Mouse (Mus musculus): ENCODE measurements around the gene AC124502.3. TPM values are rescaled to one million over a fixed set of nuclear protein-coding genes. Genes with fewer than 3 reads are reported as not detected.
A peak's percentile ranks its signal among the peaks of the same experiment; 100 is the strongest.

Gene AC124502.3
- polyA plus RNA-seq, 1 experiment from 2014 or later, result 4.2 TPM

- H3K27ac ChIP-seq (replicated peaks), result no peak overlapping the region
- no peak for ATAC-seq (ENCODE audit: low FRiP score)
- H3K9me3 ChIP-seq (replicated peaks), result no peaks in the 10 kb centered on the region
- H3K36me3 ChIP-seq, result no peaks in the 10 kb centered on the region
- WGBS, result 69% methylated on average over 4 of the region's 4 CpGs
- no peak overlapping the region for H3K9ac ChIP-seq (replicated peaks)
- H3K27me3 ChIP-seq (replicated peaks), result no peaks in the 10 kb centered on the region
- H3K4me3 ChIP-seq (replicated peaks), result no peak overlapping the region
- no peak overlapping the region for H3K4me2 ChIP-seq
- H3K4me1 ChIP-seq, result peaks cover 22% of the 10 kb centered on the region
Observed at GRCm38 (mm10) chr19:5004925-5005324, 33.8 kb upstream of the AC124502.3 start.

GRCm38 (mm10) chr19:5013138-5013537 is 25.6 kb upstream of the AC124502.3 start:
- Histone ChIP-seq H3K27ac (replicated peaks) (no peak overlapping the region), H3K27me3 (replicated peaks) (0 out of 2 replicates have a peak, but pooled peaks cover 5% of the 10 kb centered on the region), H3K4me2 (no peak overlapping the region), H3K36me3 (no peaks in the 10 kb centered on the region), H3K9me3 (replicated peaks) (no peaks in the 10 kb centered on the region), H3K9ac (replicated peaks) (no peak overlapping the region), H3K4me3 (replicated peaks) (no peak overlapping the region), H3K4me1 (peaks cover 3% of the 10 kb centered on the region; the same call in 1 of the 2 replicates)
- ATAC-seq (ENCODE audit: low FRiP score), result no peak
- 65% methylated on average over 8 of the region's 8 CpGs for WGBS

GRCm38 (mm10) chr19:5014961-5015398 is 23.7 kb upstream of the AC124502.3 start:
- no peak for ATAC-seq (ENCODE audit: low FRiP score)
- no peak overlapping the region for H3K9ac ChIP-seq (replicated peaks)
- H3K36me3 ChIP-seq, result no peaks in the 10 kb centered on the region
- peaks cover 3% of the 10 kb centered on the region; the same call in 1 of the 2 replicates for H3K4me1 ChIP-seq
- H3K9me3 ChIP-seq (replicated peaks), result no peaks in the 10 kb centered on the region
- H3K4me2 ChIP-seq, result no peak overlapping the region
- H3K27me3 ChIP-seq (replicated peaks), result 0 out of 2 replicates have a peak, but pooled peaks cover 5% of the 10 kb centered on the region
- H3K4me3 ChIP-seq (replicated peaks), result no peak overlapping the region
- 14% methylated on average over 8 of the region's 8 CpGs for WGBS
- no peak overlapping the region for H3K27ac ChIP-seq (replicated peaks)

- Histone ChIP-seq H3K4me2 (peak overlapping the region; percentile 29; the same call in 1 of the 2 replicates), H3K36me3 (no peaks in the 10 kb centered on the region), H3K4me1 (peaks cover 3% of the 10 kb centered on the region; the same call in 1 of the 2 replicates), H3K27ac (replicated peaks) (no peak overlapping the region), H3K4me3 (replicated peaks) (no peak overlapping the region), H3K27me3 (replicated peaks) (0 out of 2 replicates have a peak, but pooled peaks cover 5% of the 10 kb centered on the region), H3K9me3 (replicated peaks) (no peaks in the 10 kb centered on the region), H3K9ac (replicated peaks) (no peak overlapping the region)
- ATAC-seq (ENCODE audit: low FRiP score), result no peak
- 40% methylated on average over 10 of the region's 10 CpGs for WGBS
Observed at GRCm38 (mm10) chr19:5016221-5016742, 22.4 kb upstream of the AC124502.3 start.

GRCm38 (mm10) chr19:5016782-5017181 is 21.9 kb upstream of the AC124502.3 start:
- H3K4me3 ChIP-seq (replicated peaks), result no peak overlapping the region
- peak overlapping the region; percentile 29; the same call in 1 of the 2 replicates for H3K4me2 ChIP-seq
- ATAC-seq (ENCODE audit: low FRiP score), result no peak
- 0 out of 2 replicates have a peak, but pooled peaks cover 2% of the 10 kb centered on the region for H3K27me3 ChIP-seq (replicated peaks)
- 21% methylated on average over 12 of the region's 12 CpGs for WGBS
- no peak overlapping the region for H3K9ac ChIP-seq (replicated peaks)
- H3K9me3 ChIP-seq (replicated peaks), result no peaks in the 10 kb centered on the region
- no peaks in the 10 kb centered on the region for H3K36me3 ChIP-seq
- H3K4me1 ChIP-seq, result peaks cover 3% of the 10 kb centered on the region; the same call in 1 of the 2 replicates
- no peak overlapping the region for H3K27ac ChIP-seq (replicated peaks)

- Histone ChIP-seq H3K9ac (replicated peaks) (no peak overlapping the region), H3K9me3 (replicated peaks) (no peaks in the 10 kb centered on the region), H3K36me3 (no peaks in the 10 kb centered on the region), H3K4me1 (peaks cover 3% of the 10 kb centered on the region; the same call in 1 of the 2 replicates), H3K27ac (replicated peaks) (no peak overlapping the region), H3K4me2 (no peak overlapping the region), H3K4me3 (replicated peaks) (no peak overlapping the region), H3K27me3 (replicated peaks) (no peaks in the 10 kb centered on the region)
- WGBS, result 86% methylated on average over 4 of the region's 4 CpGs
- ATAC-seq (ENCODE audit: low FRiP score), result no peak
Observed at GRCm38 (mm10) chr19:5017611-5018010, 21.1 kb upstream of the AC124502.3 start.

- Histone ChIP-seq H3K27ac (replicated peaks) (no peak overlapping the region), H3K4me2 (no peak overlapping the region), H3K9ac (replicated peaks) (no peak overlapping the region), H3K9me3 (replicated peaks) (no peaks in the 10 kb centered on the region), H3K4me3 (replicated peaks) (no peak overlapping the region), H3K27me3 (replicated peaks) (no peaks in the 10 kb centered on the region), H3K36me3 (no peaks in the 10 kb centered on the region), H3K4me1 (peaks cover 4% of the 10 kb centered on the region)
- no peak for ATAC-seq (ENCODE audit: low FRiP score)
- 85% methylated on average over 3 of the region's 3 CpGs for WGBS
Observed at GRCm38 (mm10) chr19:5018191-5018590, 20.5 kb upstream of the AC124502.3 start.

- H3K9me3 ChIP-seq (replicated peaks), result no peaks in the 10 kb centered on the region
- ATAC-seq (ENCODE audit: low FRiP score), result no peak
- no peak overlapping the region for H3K27ac ChIP-seq (replicated peaks)
- WGBS, result 79% methylated on average over 2 of the region's 2 CpGs
- 0 out of 2 replicates have a peak, but pooled peaks cover 5% of the 10 kb centered on the region for H3K36me3 ChIP-seq
- H3K9ac ChIP-seq (replicated peaks), result no peak overlapping the region
- no peak overlapping the region for H3K4me2 ChIP-seq
- H3K4me3 ChIP-seq (replicated peaks), result no peak overlapping the region
- H3K4me1 ChIP-seq, result peaks cover 24% of the 10 kb centered on the region
- no peaks in the 10 kb centered on the region for H3K27me3 ChIP-seq (replicated peaks)
Observed at GRCm38 (mm10) chr19:5021416-5021815, 17.3 kb upstream of the AC124502.3 start.

- peaks cover 18% of the 10 kb centered on the region for H3K36me3 ChIP-seq
- peak within 1 kb of the TSS; percentile 79 for H3K4me2 ChIP-seq
- H3K27me3 ChIP-seq (replicated peaks), result no peaks in the 10 kb centered on the region
- peaks cover 21% of the 10 kb centered on the region for H3K4me1 ChIP-seq
- H3K9ac ChIP-seq (replicated peaks), result peak within 1 kb of the TSS; percentile 85
- peak within 1 kb of the TSS; percentile 84 for H3K4me3 ChIP-seq (replicated peaks)
- peak within 1 kb of the TSS; percentile 93 for H3K27ac ChIP-seq (replicated peaks)
- 0% methylated on average over 62 of the region's 62 CpGs for WGBS
- peak; percentile 95 for ATAC-seq (ENCODE audit: low FRiP score)
- H3K9me3 ChIP-seq (replicated peaks), result no peaks in the 10 kb centered on the region
Observed at GRCm38 (mm10) chr19:5023621-5024479, 14.8 kb upstream of the AC124502.3 start, which contains the start of gene Slc29a2. TSS of gene Slc29a2 (plus strand) at chr19:5023860.

GRCm38 (mm10) chr19:5026111-5026510 is 12.6 kb upstream of the AC124502.3 start:
- H3K36me3 ChIP-seq, result peaks cover 39% of the 10 kb centered on the region
- WGBS, result 93% methylated on average over 8 of the region's 8 CpGs
- peaks cover 21% of the 10 kb centered on the region for H3K4me1 ChIP-seq
- no peak overlapping the region for H3K27ac ChIP-seq (replicated peaks)
- no peaks in the 10 kb centered on the region for H3K9me3 ChIP-seq (replicated peaks)
- no peak overlapping the region for H3K9ac ChIP-seq (replicated peaks)
- no peak overlapping the region for H3K4me2 ChIP-seq
- H3K27me3 ChIP-seq (replicated peaks), result no peaks in the 10 kb centered on the region
- H3K4me3 ChIP-seq (replicated peaks), result no peak overlapping the region
- ATAC-seq (ENCODE audit: low FRiP score), result no peak

GRCm38 (mm10) chr19:5032686-5033085 is 6.0 kb upstream of the AC124502.3 start:
- WGBS, result 93% methylated on average over 3 of the region's 3 CpGs
- H3K9ac ChIP-seq (replicated peaks), result no peak overlapping the region
- H3K4me1 ChIP-seq, result peaks cover 6% of the 10 kb centered on the region

More at GRCm38 (mm10) chr19:5032686-5033085, 6.0 kb upstream of the AC124502.3 start:
- no peaks in the 10 kb centered on the region for H3K27me3 ChIP-seq (replicated peaks)
- H3K9me3 ChIP-seq (replicated peaks), result no peaks in the 10 kb centered on the region
- no peak overlapping the region for H3K4me2 ChIP-seq
- H3K36me3 ChIP-seq, result peaks cover 29% of the 10 kb centered on the region
- ATAC-seq (ENCODE audit: low FRiP score), result no peak
- H3K27ac ChIP-seq (replicated peaks), result no peak overlapping the region
- H3K4me3 ChIP-seq (replicated peaks), result no peak overlapping the region

Measured in neural tube, embryonic 15.5 days (tissue).